In genomic region chr11:72103530-72103929, GRCm38 (mm10) we compare ENCODE assay signal across 17 mouse cellular contexts. TPM values are rescaled to one million over a fixed set of nuclear protein-coding genes. Genes with fewer than 3 reads are reported as not detected.
DNase-seq lines count a peak whose midpoint lies in the region; ATAC-seq lines count a peak whose summit lies in the region.
"Had no signal": no experiment of that assay in that cellular context is flagged by ENCODE, and none has a peak within 500 bp of the region (broad histone marks: within the 10 kb centered on the region; RNA-seq: fewer than 3 reads in every experiment).

No protein-coding gene starts in this region.

- no peaks in the 10 kb centered on the region for H3K9me3 ChIP-seq in forebrain, embryonic 15.5 days
- peaks cover 2% of the 10 kb centered on the region; the same call in 1 of the 2 replicates for H3K9me3 ChIP-seq in midbrain, embryonic 12.5 days
- H3K9me3 ChIP-seq in neural tube, embryonic 15.5 days (replicated peaks), result no peaks in the 10 kb centered on the region
- H3K9me3 ChIP-seq: limb, embryonic 13.5 days; liver, embryonic 13.5 days had no signal

- peak; percentile 46 for DNase-seq in retina, postnatal 1 day
- DNase-seq in retina, embryonic 14.5 days (ENCODE audit: low spot score), result no peak
- no peak for DNase-seq in spleen, postnatal 10 days (ENCODE audit: low spot score in 2 of 2)
- DNase-seq in natural killer cell, adult 2 months (ENCODE audit: low spot score in 2 of 2), result no peak
- DNase-seq in right cerebral cortex, postnatal 14 days, result no peak
- DNase-seq: gastrocnemius, postnatal 14 days; heart, postnatal 10 days; kidney, adult 9 months; kidney, postnatal 25 days; liver, embryonic 13.5 days; lung, embryonic 14.5 days; lung, postnatal 36 days; thymus, adult 2 months had no signal

- H3K27me3 ChIP-seq in forebrain, embryonic 15.5 days, result no peaks in the 10 kb centered on the region
- no peaks in the 10 kb centered on the region for H3K27me3 ChIP-seq in midbrain, embryonic 12.5 days
- H3K27me3 ChIP-seq in neural tube, embryonic 15.5 days (replicated peaks), result no peaks in the 10 kb centered on the region
- H3K27me3 ChIP-seq: limb, embryonic 13.5 days; liver, embryonic 13.5 days had no signal

- no peak overlapping the region for H3K4me3 ChIP-seq in forebrain, embryonic 15.5 days
- no peak overlapping the region for H3K4me3 ChIP-seq in midbrain, embryonic 12.5 days
- H3K4me3 ChIP-seq in neural tube, embryonic 15.5 days (replicated peaks), result no peak overlapping the region
- H3K4me3 ChIP-seq: limb, embryonic 13.5 days; liver, embryonic 13.5 days had no signal

- peak overlapping the region; percentile 63 for H3K27ac ChIP-seq in forebrain, embryonic 15.5 days (replicated peaks)
- H3K27ac ChIP-seq in midbrain, embryonic 12.5 days (replicated peaks), result peak overlapping the region; percentile 58
- H3K27ac ChIP-seq in neural tube, embryonic 15.5 days (replicated peaks), result peak overlapping the region; percentile 74; the same call in 1 of the 2 replicates
- H3K27ac ChIP-seq: limb, embryonic 13.5 days; liver, embryonic 13.5 days had no signal

- H3K4me2 ChIP-seq in forebrain, embryonic 15.5 days (replicated peaks), result peak overlapping the region; percentile 17
- no peak overlapping the region for H3K4me2 ChIP-seq in midbrain, embryonic 12.5 days (replicated peaks)
- H3K4me2 ChIP-seq in neural tube, embryonic 15.5 days, result no peak overlapping the region
- H3K4me2 ChIP-seq: limb, embryonic 13.5 days; liver, embryonic 13.5 days; lung, embryonic 14.5 days had no signal

- WGBS in forebrain, embryonic 15.5 days, result 12% methylated on average over 7 of the region's 7 CpGs
- WGBS in midbrain, embryonic 12.5 days, result 63% methylated on average over 7 of the region's 7 CpGs
- WGBS in neural tube, embryonic 15.5 days, result 45% methylated on average over 7 of the region's 7 CpGs

- H3K4me1 ChIP-seq in forebrain, embryonic 15.5 days, result peaks cover 22% of the 10 kb centered on the region
- H3K4me1 ChIP-seq in midbrain, embryonic 12.5 days, result peaks cover 2% of the 10 kb centered on the region; the same call in 1 of the 2 replicates
- peaks cover 11% of the 10 kb centered on the region; the same call in 1 of the 2 replicates for H3K4me1 ChIP-seq in neural tube, embryonic 15.5 days
- H3K4me1 ChIP-seq: limb, embryonic 13.5 days; liver, embryonic 13.5 days had no signal

- ATAC-seq in forebrain, embryonic 15.5 days (replicated peaks), result peak; percentile 83
- no peak for ATAC-seq in midbrain, embryonic 12.5 days (ENCODE audit: low FRiP score, low read depth)
- no peak for ATAC-seq in neural tube, embryonic 15.5 days (ENCODE audit: low FRiP score)

- H3K36me3 ChIP-seq in forebrain, embryonic 15.5 days, result no peaks in the 10 kb centered on the region
- H3K36me3 ChIP-seq in midbrain, embryonic 12.5 days, result no peaks in the 10 kb centered on the region
- no peaks in the 10 kb centered on the region for H3K36me3 ChIP-seq in neural tube, embryonic 15.5 days
- H3K36me3 ChIP-seq: limb, embryonic 13.5 days; liver, embryonic 13.5 days had no signal

- no peak overlapping the region for H3K9ac ChIP-seq in forebrain, embryonic 15.5 days (replicated peaks)
- H3K9ac ChIP-seq in midbrain, embryonic 12.5 days (replicated peaks), result no peak overlapping the region
- no peak overlapping the region for H3K9ac ChIP-seq in neural tube, embryonic 15.5 days (replicated peaks)
- H3K9ac ChIP-seq: limb, embryonic 13.5 days; liver, embryonic 13.5 days; lung, embryonic 14.5 days had no signal

RNA-seq across cellular contexts. Expression of gene Pitpnm3, which starts 32.0 kb away (rescaled TPM):
- 1.4 and 1.8 TPM in 2 replicates for polyA plus RNA-seq in forebrain, embryonic 15.5 days (2015; fragmentation: Nextera tagmentation; extraction: Ambion mirVana)
- polyA plus RNA-seq in midbrain, embryonic 12.5 days (2016; fragmentation: Nextera tagmentation; extraction: Ambion mirVana), result 1.2 and 1.5 TPM in 2 replicates
- polyA plus RNA-seq in neural tube, embryonic 15.5 days (2015; fragmentation: Nextera tagmentation; extraction: Ambion mirVana), result 4.5 and 5.3 TPM in 2 replicates
